Mouse (Mus musculus): Measurements from ENCODE around the gene 1700016C15Rik. TPM values are rescaled to one million over a fixed set of nuclear protein-coding genes. Genes with fewer than 3 reads are reported as not detected.
A peak's percentile ranks its signal among the peaks of the same experiment; 100 is the strongest.

1700016C15Rik gene
- polyA plus RNA-seq, 1 experiment from 2014 or later = not detected

GRCm38 (mm10) chr1:177757249-177757648 lies 27.6 kb downstream of the 1700016C15Rik start:
- Histone ChIP-seq H3K4me1 (ENCODE audit: control insufficient read depth, insufficient read depth, low read length) (no peaks in the 10 kb centered on the region), H3K36me3 (ENCODE audit: control insufficient read depth, insufficient read depth, low read length) (no peaks in the 10 kb centered on the region), H3K4me3 (ENCODE audit: low read depth, low read length) (no peak overlapping the region), H3K27me3 (ENCODE audit: control insufficient read depth, insufficient read depth, low read length) (no peaks in the 10 kb centered on the region), H3K4me2 (ENCODE audit: low read depth) (no peak overlapping the region), H3K27ac (ENCODE audit: low read depth, low read length) (no peak overlapping the region), H3K9me3 (ENCODE audit: control insufficient read depth, low read length) (no peaks in the 10 kb centered on the region), H3K9ac (ENCODE audit: low read length) (no peak overlapping the region)
- DNase-seq (ENCODE audit: low spot score) (peak; percentile 12), ATAC-seq (ENCODE audit: insufficient read depth, low FRiP score, low TSS enrichment) (no peak)
- WGBS = 72% methylated on average over 5 of the region's 5 CpGs

- no peak overlapping the region for H3K9ac ChIP-seq (ENCODE audit: low read length)
- H3K9me3 ChIP-seq (ENCODE audit: control insufficient read depth, low read length) = no peaks in the 10 kb centered on the region
- H3K36me3 ChIP-seq (ENCODE audit: control insufficient read depth, insufficient read depth, low read length) = peaks cover 5% of the 10 kb centered on the region
- no peaks in the 10 kb centered on the region for H3K4me1 ChIP-seq (ENCODE audit: control insufficient read depth, insufficient read depth, low read length)
- H3K27ac ChIP-seq (ENCODE audit: low read depth, low read length) = no peak overlapping the region
- no peaks in the 10 kb centered on the region for H3K27me3 ChIP-seq (ENCODE audit: control insufficient read depth, insufficient read depth, low read length)
- no peak overlapping the region for H3K4me3 ChIP-seq (ENCODE audit: low read depth, low read length)
- no peak for ATAC-seq (ENCODE audit: insufficient read depth, low FRiP score, low TSS enrichment)
- H3K4me2 ChIP-seq (ENCODE audit: low read depth) = no peak overlapping the region
- DNase-seq (ENCODE audit: low spot score) = no peak
These were observed 39.3 kb downstream of the 1700016C15Rik start for GRCm38 (mm10) chr1:177768931-177769330.

- Histone ChIP-seq H3K4me1 (ENCODE audit: control insufficient read depth, insufficient read depth, low read length) (no peaks in the 10 kb centered on the region), H3K9me3 (ENCODE audit: control insufficient read depth, low read length) (no peaks in the 10 kb centered on the region), H3K36me3 (ENCODE audit: control insufficient read depth, insufficient read depth, low read length) (peaks cover 8% of the 10 kb centered on the region), H3K27me3 (ENCODE audit: control insufficient read depth, insufficient read depth, low read length) (no peaks in the 10 kb centered on the region), H3K27ac (ENCODE audit: low read depth, low read length) (no peak overlapping the region), H3K4me3 (ENCODE audit: low read depth, low read length) (no peak overlapping the region), H3K4me2 (ENCODE audit: low read depth) (no peak overlapping the region), H3K9ac (ENCODE audit: low read length) (no peak overlapping the region)
- 93% methylated on average over 2 of the region's 2 CpGs for WGBS
- ATAC-seq (ENCODE audit: insufficient read depth, low FRiP score, low TSS enrichment) (no peak), DNase-seq (ENCODE audit: low spot score) (no peak)
These were observed 47.8 kb downstream of the 1700016C15Rik start for GRCm38 (mm10) chr1:177777397-177777796.

GRCm38 (mm10) chr1:177792835-177793234 lies 63.2 kb downstream of the 1700016C15Rik start:
- WGBS = 88% methylated on average over 3 of the region's 3 CpGs
- Histone ChIP-seq H3K27ac (ENCODE audit: low read depth, low read length) (no peak overlapping the region), H3K27me3 (ENCODE audit: control insufficient read depth, insufficient read depth, low read length) (no peaks in the 10 kb centered on the region), H3K9ac (ENCODE audit: low read length) (no peak overlapping the region), H3K4me1 (ENCODE audit: control insufficient read depth, insufficient read depth, low read length) (peaks cover 8% of the 10 kb centered on the region), H3K9me3 (ENCODE audit: control insufficient read depth, low read length) (no peaks in the 10 kb centered on the region), H3K4me3 (ENCODE audit: low read depth, low read length) (no peak overlapping the region), H3K36me3 (ENCODE audit: control insufficient read depth, insufficient read depth, low read length) (no peaks in the 10 kb centered on the region), H3K4me2 (ENCODE audit: low read depth) (no peak overlapping the region)
- DNase-seq (ENCODE audit: low spot score) (no peak), ATAC-seq (ENCODE audit: insufficient read depth, low FRiP score, low TSS enrichment) (no peak)

- H3K36me3 ChIP-seq (ENCODE audit: control insufficient read depth, insufficient read depth, low read length) = no peaks in the 10 kb centered on the region
- ATAC-seq (ENCODE audit: insufficient read depth, low FRiP score, low TSS enrichment) = no peak
- H3K4me1 ChIP-seq (ENCODE audit: control insufficient read depth, insufficient read depth, low read length) = peaks cover 8% of the 10 kb centered on the region
- 4% methylated on average over 8 of the region's 8 CpGs for WGBS
- H3K4me2 ChIP-seq (ENCODE audit: low read depth) = peak overlapping the region; percentile 74
- H3K9ac ChIP-seq (ENCODE audit: low read length) = peak overlapping the region; percentile 74
- DNase-seq (ENCODE audit: low spot score) = peak; percentile 19
- H3K9me3 ChIP-seq (ENCODE audit: control insufficient read depth, low read length) = no peaks in the 10 kb centered on the region
- H3K27me3 ChIP-seq (ENCODE audit: control insufficient read depth, insufficient read depth, low read length) = no peaks in the 10 kb centered on the region
- H3K4me3 ChIP-seq (ENCODE audit: low read depth, low read length) = peak overlapping the region; percentile 89
- H3K27ac ChIP-seq (ENCODE audit: low read depth, low read length) = no peak overlapping the region
These were observed 65.3 kb downstream of the 1700016C15Rik start for GRCm38 (mm10) chr1:177794866-177795265.

GRCm38 (mm10) chr1:177795421-177796192 lies 66.0 kb downstream of the 1700016C15Rik start:
- Histone ChIP-seq H3K4me3 (ENCODE audit: low read depth, low read length) (peak overlapping the region; percentile 89), H3K36me3 (ENCODE audit: control insufficient read depth, insufficient read depth, low read length) (no peaks in the 10 kb centered on the region), H3K4me2 (ENCODE audit: low read depth) (peak overlapping the region; percentile 74), H3K4me1 (ENCODE audit: control insufficient read depth, insufficient read depth, low read length) (peaks cover 8% of the 10 kb centered on the region), H3K27ac (ENCODE audit: low read depth, low read length) (peak overlapping the region; percentile 88), H3K9me3 (ENCODE audit: control insufficient read depth, low read length) (no peaks in the 10 kb centered on the region), H3K27me3 (ENCODE audit: control insufficient read depth, insufficient read depth, low read length) (no peaks in the 10 kb centered on the region), H3K9ac (ENCODE audit: low read length) (peak overlapping the region; percentile 74)
- DNase-seq (ENCODE audit: low spot score) (no peak), ATAC-seq (ENCODE audit: insufficient read depth, low FRiP score, low TSS enrichment) (peak; percentile 52)
- WGBS = under 1% methylated on average over 36 of the region's 41 CpGs

- under 1% methylated on average over 49 of the region's 64 CpGs for WGBS
These were observed 66.8 kb downstream of the 1700016C15Rik start, which contains the start of gene Adss for GRCm38 (mm10) chr1:177796193-177796939. TSS of gene Adss (minus strand) at chr1:177796511.

GRCm38 (mm10) chr1:177797151-177797755 lies 67.6 kb downstream of the 1700016C15Rik start:
- H3K4me1 ChIP-seq (ENCODE audit: control insufficient read depth, insufficient read depth, low read length) = peaks cover 8% of the 10 kb centered on the region
- no peak overlapping the region for H3K4me3 ChIP-seq (ENCODE audit: low read depth, low read length)
- no peaks in the 10 kb centered on the region for H3K36me3 ChIP-seq (ENCODE audit: control insufficient read depth, insufficient read depth, low read length)
- no peak overlapping the region for H3K4me2 ChIP-seq (ENCODE audit: low read depth)
- WGBS = 82% methylated on average over 8 of the region's 8 CpGs
- no peaks in the 10 kb centered on the region for H3K27me3 ChIP-seq (ENCODE audit: control insufficient read depth, insufficient read depth, low read length)
- no peak overlapping the region for H3K27ac ChIP-seq (ENCODE audit: low read depth, low read length)
- no peak for ATAC-seq (ENCODE audit: insufficient read depth, low FRiP score, low TSS enrichment)
- no peak for DNase-seq (ENCODE audit: low spot score)
- H3K9ac ChIP-seq (ENCODE audit: low read length) = no peak overlapping the region
- H3K9me3 ChIP-seq (ENCODE audit: control insufficient read depth, low read length) = no peaks in the 10 kb centered on the region

More at GRCm38 (mm10) chr1:177796193-177796939, 66.8 kb downstream of the 1700016C15Rik start, which contains the start of gene Adss:
- H3K4me2 ChIP-seq (ENCODE audit: low read depth) = peak within 1 kb of the TSS; percentile 74
- H3K4me1 ChIP-seq (ENCODE audit: control insufficient read depth, insufficient read depth, low read length) = peaks cover 8% of the 10 kb centered on the region
- no peaks in the 10 kb centered on the region for H3K36me3 ChIP-seq (ENCODE audit: control insufficient read depth, insufficient read depth, low read length)
- H3K27ac ChIP-seq (ENCODE audit: low read depth, low read length) = peak within 1 kb of the TSS; percentile 88
- no peaks in the 10 kb centered on the region for H3K9me3 ChIP-seq (ENCODE audit: control insufficient read depth, low read length)
- ATAC-seq (ENCODE audit: insufficient read depth, low FRiP score, low TSS enrichment) (peak; percentile 99), DNase-seq (ENCODE audit: low spot score) (peak; percentile 100)
- H3K9ac ChIP-seq (ENCODE audit: low read length) = peak within 1 kb of the TSS; percentile 74
- H3K27me3 ChIP-seq (ENCODE audit: control insufficient read depth, insufficient read depth, low read length) = no peaks in the 10 kb centered on the region
- peak within 1 kb of the TSS; percentile 89 for H3K4me3 ChIP-seq (ENCODE audit: low read depth, low read length)
